Mouse (Mus musculus): ENCODE results near the gene Dmkn.
A peak's percentile ranks its signal among the peaks of the same experiment; 100 is the strongest.

Gene Dmkn

DNA sequence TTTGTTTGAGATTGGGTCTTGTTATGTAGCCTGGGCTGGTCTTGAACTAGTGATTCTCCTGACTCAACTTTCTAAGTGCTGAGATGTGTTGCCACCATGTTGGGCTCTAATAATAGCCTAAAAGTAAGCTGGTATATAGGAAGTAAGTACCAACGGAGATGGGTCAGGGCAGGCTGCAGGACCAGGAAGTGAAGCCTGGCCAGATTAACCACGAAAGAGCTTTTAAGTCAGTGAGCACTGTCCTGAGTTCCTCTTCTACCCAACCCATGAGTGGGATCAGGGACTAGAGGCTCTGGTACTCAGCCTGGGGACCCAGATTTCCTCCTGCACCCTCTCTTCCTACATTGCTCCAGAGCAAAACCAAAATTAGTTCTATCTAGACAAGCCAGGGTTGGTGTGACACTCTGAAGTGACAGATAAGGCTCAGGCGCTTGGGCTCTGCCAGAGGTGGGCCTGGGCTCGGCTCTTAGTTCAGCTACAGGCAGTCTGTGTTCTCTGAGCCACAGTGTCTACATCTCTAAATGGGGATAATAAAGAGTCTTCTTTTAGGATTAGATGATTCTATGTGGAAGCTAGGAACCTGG is 1.7 kb upstream of the Dmkn start:
- no peak for DNase-seq (ENCODE audit: low spot score in 2 of 2)

DNA sequence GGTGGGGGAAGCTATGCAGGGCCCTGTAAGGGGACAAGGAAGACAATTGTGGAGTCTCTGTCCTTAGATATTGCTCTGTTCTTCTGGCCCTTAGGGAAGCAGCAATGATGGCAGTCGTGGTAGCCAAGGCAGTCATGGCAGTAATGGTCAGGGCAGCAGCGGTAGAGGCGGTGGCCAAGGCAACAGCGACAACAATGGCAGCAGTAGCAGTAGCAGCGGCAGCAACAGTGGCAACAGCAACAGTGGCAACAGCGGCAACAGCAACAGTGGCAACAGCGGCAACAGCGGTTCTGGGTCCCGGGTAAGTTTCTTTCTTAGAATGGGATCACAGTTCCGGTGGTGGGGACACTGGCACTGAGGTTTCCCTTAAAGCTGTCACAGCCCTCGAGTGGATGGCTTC is 1.6 kb downstream of the Dmkn start:
- no peak for DNase-seq (ENCODE audit: low spot score in 2 of 2)

DNA sequence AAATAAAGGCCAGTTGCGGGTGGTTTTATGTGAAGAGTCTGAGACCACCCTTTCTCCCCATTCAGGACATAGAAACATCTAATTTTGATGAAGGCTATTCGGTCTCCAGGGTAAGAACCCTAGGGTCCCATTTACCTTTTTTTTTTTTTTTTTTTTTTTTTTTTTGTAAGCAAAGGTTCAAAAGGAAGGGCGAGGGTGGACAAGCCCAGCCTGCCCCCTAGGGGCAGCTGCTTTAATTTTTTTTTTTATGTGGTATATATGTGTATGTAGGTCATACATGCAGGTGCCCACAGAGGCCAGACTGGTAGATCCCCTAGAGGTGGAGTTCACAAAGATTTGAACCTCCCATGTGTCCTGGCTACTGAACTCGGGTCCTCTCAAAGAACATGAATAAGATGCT is 2.9 kb downstream of the Dmkn start:
- no peak for DNase-seq (ENCODE audit: low spot score in 2 of 2)

DNA sequence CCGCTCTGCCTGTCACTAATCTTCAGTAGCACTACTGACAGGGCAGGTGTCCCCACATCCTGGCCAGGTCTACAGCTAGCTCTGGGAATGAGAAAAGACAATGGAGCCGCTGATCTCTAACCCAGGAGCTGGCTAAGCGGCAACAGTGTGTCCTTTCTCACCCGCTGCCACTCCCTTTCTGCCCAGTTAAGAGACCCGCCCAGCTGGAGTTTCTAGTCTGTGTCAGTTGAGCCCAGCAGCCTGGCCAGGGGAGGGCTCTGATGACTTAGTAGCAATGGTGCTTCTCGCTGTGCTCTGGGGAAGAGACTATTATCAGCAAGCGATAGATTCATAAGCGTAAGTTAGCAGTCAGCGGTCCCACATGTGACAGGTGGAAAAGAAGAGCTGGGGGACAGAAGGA is 5.7 kb downstream of the Dmkn start:
- no peak for DNase-seq (ENCODE audit: low spot score in 2 of 2)

DNA sequence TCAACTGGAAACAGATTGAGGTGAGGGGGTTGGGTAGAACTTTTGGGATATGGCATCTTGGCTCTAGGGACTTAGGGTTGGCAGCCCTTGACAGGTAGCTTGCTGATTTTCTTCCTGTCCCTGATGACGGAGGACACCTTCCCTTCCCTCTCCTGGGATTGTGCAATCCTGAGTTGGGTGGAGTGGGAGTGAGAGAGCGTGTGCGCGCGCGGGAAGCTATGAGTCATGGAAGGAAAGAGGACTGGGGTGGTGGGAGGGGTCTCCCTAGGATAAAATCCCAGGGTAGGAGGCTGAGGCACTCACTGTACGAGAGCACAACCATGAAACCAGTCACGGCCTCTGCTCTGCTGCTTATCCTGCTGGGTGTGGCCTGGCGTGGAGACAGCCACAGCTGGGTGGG is 12.5 kb downstream of the Dmkn start:
- no peak for DNase-seq (ENCODE audit: low spot score in 2 of 2)

DNA sequence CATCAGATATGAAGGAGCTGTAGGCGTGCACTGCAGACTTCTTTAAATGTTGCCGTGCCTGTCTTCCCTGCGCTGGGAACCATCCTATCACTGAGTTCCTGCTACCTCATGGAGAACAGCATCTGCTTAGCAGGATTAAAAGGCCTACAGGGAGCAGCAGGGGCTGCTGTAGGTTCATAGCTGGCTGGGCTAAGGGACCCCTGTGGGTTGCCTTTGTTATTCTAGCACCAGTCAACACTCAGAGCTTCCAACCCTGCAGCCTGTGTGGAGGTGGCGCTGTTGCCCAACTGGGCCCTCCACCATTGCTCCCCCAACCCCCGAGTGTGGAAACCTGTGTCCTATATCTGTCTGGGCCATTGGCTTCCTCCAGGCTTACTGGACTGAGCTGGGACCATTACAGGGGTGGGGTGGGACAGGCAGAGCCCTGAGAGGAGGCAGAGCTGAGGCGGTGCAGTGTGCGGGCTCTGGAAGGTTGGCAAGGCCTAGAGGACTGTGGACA is 13.6 kb downstream of the Dmkn start:
- no peak for DNase-seq (ENCODE audit: low spot score in 2 of 2)

DNA sequence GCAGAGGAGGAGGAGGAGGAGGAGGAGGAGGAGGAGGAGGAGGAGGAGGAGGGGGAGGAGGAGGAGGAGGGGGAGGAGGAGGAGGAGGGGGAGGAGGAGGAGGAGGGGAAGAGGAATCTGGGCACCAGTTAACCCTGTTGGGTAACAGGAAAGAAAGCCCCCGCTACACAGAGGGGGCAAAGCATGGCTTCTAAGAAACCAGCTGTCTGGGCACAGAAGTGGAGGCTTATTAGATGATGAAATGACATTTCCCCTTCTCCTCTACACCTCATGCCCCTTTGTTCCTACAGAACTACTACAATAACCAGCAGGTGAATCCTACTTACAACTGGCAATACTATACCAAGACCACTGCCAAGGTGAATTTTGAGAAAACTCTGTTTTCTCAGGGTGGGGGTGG is 14.4 kb downstream of the Dmkn start:
- DNase-seq (ENCODE audit: low spot score in 2 of 2), result no peak

DNA sequence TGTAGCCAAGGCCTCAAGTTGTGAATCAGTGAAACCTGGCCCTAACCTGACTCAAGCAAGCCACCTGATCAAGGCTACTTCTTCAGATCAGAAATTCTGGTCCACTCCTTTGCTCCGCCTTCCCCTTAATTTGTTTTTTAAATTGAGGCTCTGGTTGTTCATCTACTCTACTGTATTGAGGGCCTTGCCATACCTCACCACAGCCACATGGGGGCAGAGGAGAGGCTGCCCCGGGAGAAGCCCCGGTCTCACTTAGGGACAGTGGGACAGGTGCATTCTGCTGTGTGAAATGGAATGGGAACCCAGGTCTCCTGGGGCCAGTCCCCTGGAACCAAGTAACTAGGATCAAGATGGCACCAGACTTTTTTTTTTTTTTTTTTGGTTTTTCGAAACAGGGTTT is 18.2 kb downstream of the Dmkn start:
- DNase-seq (ENCODE audit: low spot score in 2 of 2), result no peak

DNA sequence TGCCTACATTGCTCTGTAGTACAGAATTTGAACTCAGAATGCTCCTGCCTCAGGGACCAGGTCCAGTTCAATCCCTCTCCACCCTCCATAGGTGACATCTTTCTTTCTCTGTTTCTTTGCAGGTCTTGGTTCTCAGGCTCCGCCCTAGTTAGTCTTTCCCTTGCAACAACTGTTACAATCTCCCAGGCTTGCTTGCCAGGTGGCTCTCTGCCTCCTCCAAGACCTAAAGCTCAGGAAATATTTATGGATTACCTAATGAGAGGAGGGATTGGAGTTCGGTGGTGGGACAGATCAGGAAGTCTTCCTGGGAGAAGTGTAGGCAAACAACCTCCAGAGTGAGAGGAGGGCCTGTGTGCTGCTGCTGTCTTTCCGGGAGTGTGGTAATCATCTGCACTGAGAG is 19.1 kb downstream of the Dmkn start:
- DNase-seq (ENCODE audit: low spot score in 2 of 2), result no peak

DNA sequence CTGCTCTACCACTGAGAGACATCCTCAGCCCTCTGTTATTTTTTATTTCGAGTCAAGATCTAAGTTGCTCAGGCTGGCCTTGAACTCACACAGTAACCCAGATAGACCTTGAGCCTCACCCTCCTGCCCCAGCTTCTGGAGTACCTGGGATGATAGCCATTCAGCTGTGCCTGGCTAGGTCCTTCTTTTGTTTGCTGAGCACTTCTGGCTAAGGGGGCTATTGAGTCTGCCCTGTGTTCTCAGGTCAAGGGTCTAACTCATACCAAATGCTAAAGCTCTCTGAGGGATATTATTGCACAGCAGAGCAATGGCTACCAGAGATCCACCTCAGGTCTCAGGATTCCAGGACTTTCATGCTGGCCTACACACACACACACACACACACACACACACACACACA is 21.6 kb downstream of the Dmkn start:
- DNase-seq (ENCODE audit: low spot score in 2 of 2), result no peak

DNA sequence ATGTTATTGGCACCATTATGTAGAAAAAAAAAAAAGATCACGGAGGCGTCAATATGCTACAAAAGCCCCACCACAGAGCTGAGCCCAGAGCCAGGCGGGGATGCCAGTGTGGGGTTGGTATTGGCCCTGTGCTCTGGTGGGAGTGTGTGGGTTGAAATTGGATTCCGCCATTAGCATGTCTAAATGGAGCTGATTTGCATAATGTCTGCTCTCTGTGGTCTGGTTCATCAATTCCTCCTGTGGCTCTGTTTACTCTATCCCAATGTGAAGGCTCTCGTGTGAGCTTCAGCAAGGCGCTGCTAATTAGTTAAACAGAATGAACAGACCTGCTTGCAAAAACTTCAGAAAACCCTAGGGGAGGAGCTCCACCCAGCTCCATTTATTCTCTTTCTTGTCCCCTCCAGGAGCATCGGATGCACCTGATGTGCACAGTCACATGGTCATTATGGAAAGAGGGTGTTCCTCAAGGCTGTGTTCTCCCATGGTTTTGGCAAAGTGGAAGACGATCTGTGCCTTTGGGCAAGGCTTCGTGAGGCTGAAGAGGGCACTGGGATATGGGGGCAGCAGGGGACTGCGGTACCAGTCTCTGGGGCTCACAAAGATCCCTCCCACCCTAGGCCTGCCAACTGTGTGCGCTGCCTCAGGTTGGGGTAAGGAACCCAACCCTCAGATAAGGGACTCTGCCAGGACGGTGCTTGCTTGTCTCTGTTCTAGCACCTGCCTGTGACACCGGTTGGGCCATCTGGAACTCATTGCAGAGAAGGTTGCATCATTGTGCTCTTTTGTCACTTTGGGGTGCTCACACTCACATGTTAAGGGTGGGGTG is 22.4 kb downstream of the Dmkn start:
- DNase-seq (ENCODE audit: low spot score in 2 of 2), result peak in 1 of 2 experiments; percentile 5

DNA sequence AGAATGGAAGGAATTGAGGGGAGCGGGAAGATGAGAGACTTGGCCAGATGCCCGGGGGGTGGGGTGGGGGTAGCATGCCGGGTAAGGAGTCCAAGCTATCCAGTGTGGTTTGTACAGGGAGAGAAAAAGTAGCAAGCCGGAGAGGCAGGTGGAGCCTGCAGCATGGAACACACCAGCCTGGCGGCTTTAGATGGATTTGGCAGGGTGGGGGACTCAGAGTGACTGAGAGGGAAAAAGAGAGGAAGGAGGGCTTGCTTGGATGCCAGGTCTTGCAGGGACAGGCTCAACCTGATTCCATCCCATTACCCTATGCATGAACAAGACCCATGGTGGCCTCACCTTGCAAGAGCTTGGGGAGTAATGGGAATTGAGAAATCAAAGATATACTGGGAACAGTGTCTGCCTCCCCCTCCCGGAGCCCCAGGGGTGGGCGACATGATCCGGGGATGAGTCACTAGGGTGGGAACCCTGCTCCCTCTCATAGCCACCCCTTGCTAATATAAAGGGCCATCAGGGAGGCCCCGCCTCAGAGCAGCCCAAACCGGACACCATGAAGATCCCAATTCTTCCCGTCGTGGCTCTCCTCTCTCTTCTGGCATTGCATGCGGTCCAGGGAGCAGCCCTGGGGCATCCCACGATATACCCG is 23.9 kb downstream of the Dmkn start, which contains the start of gene Krtdap:
Gene Krtdap, plus strand, starts transcription at position 520 of the 646 bp plus-strand sequence.
- no peak for DNase-seq (ENCODE audit: low spot score in 2 of 2)

DNA sequence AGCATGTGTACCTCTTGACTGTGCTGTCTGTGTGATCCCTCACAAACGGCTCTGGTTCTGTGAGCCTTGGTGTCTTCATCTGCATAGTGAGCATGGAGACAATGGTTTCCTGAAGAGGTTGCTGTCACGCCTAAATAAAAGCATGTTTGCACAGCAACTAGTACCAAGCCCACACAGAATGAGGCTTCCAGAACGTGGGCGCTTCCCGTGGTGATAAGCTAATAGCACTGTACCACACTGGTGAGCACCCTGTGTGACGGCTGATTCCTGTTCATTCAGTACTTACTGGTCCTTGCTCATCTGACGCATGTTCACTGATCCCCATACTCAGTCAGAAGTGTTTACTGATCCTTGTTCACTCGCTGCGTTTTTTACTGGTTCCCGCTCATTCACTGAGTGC is 26.6 kb downstream of the Dmkn start:
- DNase-seq (ENCODE audit: low spot score in 2 of 2), result no peak

DNA sequence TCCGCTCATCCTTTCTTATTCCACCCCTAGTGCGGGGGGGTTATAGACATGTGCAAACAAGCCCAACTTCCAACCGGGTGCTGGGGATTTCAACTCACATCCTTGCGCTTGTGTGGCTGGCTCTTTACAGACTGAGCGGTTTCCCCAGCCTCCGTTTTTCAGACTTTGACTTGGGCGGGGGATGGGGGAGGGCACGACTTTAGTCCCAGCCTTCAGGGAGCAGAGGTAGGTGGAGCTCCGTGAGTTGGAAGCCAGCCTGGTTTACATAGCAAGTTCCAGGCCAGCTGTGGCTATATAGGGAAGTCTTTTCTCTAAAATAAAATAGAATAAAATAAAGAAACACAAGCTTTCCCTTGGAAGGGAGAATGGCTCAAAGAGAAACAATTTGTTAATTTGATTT is 28.4 kb downstream of the Dmkn start:
- no peak for DNase-seq (ENCODE audit: low spot score in 2 of 2)

DNA sequence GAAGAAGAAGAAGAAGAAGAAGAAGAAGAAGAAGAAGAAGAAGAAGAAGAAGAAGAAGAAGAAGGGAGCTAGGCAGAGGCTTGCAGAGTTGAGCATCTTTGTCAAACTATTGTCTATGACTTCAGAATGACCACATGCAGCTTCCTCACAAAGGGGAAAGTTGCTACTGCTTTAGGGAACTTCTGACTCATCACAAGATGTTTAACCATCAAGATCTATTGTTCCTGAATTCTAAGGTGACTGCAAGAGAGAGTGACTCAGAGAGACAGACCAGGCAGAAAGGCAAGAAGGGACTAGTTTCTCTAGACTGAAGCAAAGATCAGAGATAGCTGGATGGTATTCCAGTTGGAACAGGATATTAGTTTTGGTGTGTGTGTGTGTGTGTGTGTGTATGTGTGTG is 31.4 kb downstream of the Dmkn start:
- DNase-seq (ENCODE audit: low spot score in 2 of 2), result no peak

DNA sequence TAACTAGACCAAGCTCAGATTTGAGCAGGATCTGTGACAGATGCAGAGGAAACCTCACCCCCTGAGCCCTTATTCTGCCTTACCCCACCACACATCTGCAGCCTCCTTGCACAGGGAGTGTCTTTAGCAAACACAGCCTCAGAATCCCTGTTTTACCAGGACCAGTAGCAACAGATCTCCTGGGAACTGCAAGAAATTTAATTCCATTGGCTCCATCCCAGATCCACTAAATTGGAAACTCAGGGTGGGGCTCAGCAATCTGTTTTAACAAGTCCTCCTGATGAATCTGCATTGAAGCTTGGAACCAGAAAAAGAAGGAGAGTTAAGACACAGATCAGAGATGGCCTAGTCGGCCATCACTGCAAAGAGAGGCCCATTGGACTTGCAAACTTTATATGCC is 33.2 kb downstream of the Dmkn start:
- DNase-seq (ENCODE audit: low spot score in 2 of 2), result peak in 1 of 2 experiments; percentile 49

DNA sequence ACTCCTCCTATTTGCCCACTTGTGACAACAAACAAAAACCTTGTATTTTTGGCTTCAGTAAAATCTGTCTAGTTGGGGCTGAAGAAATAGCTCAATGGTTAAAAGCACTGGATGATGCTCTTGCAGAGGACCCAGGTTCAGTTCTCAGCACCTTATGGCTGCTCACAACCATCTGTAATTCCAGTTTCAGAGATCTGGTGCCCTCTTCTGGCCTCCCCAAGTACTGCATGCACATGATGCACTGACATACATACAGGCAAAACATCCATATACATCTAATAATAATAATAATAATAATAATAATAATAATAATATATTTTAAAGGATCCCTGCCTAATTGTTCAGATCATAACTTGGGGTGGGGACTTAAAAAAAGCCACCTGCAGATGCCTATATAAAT is 37.1 kb downstream of the Dmkn start:
- DNase-seq (ENCODE audit: low spot score in 2 of 2), result no peak

DNA sequence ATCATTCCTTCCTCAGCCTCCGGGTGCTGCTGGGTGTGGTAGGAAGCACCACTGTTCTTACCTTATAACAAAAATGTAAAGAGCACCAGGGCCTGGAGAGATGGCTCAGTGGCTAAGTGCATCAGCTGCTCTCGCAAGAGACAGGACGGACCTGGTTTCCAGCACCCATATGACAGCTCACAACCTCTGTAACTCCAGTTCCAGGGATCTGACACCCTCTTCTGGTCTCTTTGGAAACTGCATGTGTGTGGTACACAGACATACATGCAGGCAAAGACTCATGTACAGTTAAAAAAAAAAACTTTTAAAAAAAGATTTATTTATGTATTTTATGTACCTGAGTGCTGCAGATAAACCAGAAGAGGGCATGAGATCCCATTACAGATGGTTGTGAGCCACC is 39.7 kb downstream of the Dmkn start:
- DNase-seq (ENCODE audit: low spot score in 2 of 2), result no peak

DNA sequence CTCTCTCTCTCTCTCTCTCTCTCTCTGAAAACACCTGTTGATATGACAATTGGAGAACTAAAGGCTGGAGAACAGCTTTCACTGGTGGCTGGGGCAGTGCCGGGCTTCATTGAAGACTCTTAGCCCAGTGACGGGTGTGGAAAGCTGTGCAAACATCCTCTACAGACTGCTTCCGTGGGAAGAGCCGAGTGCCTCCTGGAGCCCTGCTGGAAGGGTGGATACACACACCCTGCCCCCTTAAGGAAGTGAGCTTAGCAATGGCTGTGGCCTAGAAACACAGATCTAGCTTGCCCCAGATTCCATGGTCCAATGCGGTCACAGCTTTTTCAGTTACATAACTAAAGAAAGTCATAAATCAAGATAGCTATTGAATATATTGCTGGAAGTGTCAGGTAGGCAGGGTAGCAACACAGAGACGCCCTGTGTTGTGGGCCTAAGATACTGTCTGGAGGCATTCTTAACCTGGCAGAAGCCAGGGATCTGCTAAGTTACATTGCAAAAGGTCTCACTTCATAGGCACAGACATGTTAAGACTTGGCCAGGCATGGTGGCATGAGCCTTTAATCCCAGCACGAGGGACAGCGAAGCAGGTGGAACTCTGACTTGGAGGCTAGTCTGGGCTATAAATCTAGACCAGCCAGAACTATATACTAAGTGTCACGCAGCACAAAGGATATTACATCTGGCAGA is 40.6 kb downstream of the Dmkn start:
- DNase-seq (ENCODE audit: low spot score in 2 of 2), result no peak

DNA sequence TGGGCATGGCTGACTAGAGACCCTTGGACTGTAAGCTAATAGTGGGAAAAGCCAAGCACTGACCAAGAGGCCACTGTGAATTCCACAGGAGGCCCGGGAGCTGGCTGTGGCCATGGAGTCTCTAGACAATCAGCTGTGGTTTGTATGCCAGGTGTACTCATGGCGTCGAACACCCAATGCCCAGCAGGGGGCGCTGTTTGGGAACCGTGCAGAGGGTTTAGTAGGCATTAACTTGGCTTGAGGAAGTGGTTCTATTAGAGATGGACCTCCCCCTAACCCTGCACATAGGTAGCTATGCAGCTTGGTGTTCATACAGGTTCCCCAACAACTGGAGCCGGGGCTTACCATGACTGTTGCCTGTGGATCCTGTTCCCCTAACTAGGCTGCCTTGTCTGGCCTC is 42.4 kb downstream of the Dmkn start:
- no peak for DNase-seq (ENCODE audit: low spot score in 2 of 2)

DNA sequence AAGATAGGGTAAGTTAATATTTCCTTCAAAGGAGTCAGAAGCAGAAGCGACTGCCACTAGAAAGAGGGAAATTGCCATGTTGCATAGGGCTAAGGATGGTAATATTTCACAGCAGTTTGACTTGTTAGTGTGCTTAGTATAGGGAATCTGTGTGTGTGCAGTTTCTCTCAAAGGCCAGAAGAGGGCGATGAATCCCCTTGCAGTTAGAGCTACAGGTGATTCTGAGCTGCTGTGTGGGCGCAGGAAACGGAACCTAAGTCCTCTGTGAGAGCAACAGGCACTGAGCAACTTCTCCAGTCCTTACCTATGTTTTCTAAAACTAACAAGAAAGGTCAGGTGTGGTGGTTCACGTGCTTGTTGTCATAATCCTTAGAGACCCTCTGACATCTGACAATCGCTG is 46.8 kb downstream of the Dmkn start:
- DNase-seq (ENCODE audit: low spot score in 2 of 2), result no peak

DNA sequence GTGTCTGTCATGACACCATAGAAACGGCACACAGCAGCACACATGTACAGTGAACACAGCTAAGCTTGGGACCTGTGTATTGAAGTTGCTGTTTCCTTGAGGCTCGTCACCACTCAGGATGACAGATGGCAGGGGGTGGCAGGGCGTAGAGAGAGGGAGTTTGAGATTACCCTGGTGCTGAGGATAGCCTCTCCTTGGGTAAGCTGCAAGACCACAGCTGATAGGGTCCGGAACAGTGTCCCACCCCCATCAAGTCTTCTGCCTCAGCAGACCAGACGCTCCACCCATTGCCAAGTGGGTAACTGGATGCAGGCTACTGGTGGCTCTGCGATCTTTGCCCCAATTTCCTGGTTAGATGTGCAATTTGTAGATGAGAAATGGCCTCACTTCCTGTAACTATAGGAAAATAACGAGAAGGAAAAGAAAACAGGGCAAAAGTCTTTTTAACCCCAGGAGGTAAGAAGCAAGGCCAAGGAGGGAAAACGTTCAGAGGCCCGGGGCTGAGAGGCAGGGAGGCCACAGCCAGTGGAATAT is 48.3 kb downstream of the Dmkn start:
- no peak for DNase-seq (ENCODE audit: low spot score in 2 of 2)

Data from left cerebral cortex, adult 9 months (tissue).